Mouse (Mus musculus) kidney, embryonic 15.5 days (tissue): ENCODE data around the gene Mdm2. TPM values are rescaled to one million over a fixed set of nuclear protein-coding genes. Genes with fewer than 3 reads are reported as not detected.
"Not testable (repeated sequence)": the region's sequence is repeated elsewhere in the genome, so short reads cannot be mapped to it uniquely, and the experiment has no call there.

Experiments used
- ATAC-seq: fragments of 200-750 bp; cut with Nextera tagmentation; replicated peaks from 2 replicates; pipeline ENCODE4 v1.8.0; 2017; ENCODE audit warnings: moderate TSS enrichment; ENCODE audit not compliant: low FRiP score
- H3K27ac ChIP-seq: fragments of 300-500 bp; sonication (generic); 2 replicates; pipeline ENCODE4 v1.5.1; 2015; ENCODE audit warnings: mild to moderate bottlenecking, inconsistent platforms
- H3K27me3 ChIP-seq: fragments of 300-500 bp; sonication (generic); 2 replicates; pipeline ENCODE4 v1.6.1; 2015; ENCODE audit warnings: inconsistent platforms
- H3K36me3 ChIP-seq: fragments of 300-500 bp; sonication (generic); 2 replicates; pipeline ENCODE4 v1.6.1; 2015; ENCODE audit warnings: inconsistent platforms
- H3K4me1 ChIP-seq: fragments of 300-500 bp; sonication (generic); 2 replicates; pipeline ENCODE4 v1.6.1; 2015; ENCODE audit warnings: inconsistent platforms
- H3K4me2 ChIP-seq: fragments of 300-500 bp; sonication (generic); 2 replicates; pipeline ENCODE4 v1.6.1; 2015; ENCODE audit warnings: moderate library complexity, mild to moderate bottlenecking, inconsistent platforms
- H3K4me3 ChIP-seq: fragments of 300-500 bp; sonication (generic); replicated peaks from 2 replicates; pipeline ENCODE4 v1.5.1; 2015; ENCODE audit warnings: mild to moderate bottlenecking, inconsistent platforms
- H3K9ac ChIP-seq: fragments of 300-500 bp; sonication (generic); 2 replicates; pipeline ENCODE4 v1.6.1; 2015; ENCODE audit warnings: mild to moderate bottlenecking, inconsistent platforms
- H3K9me3 ChIP-seq: fragments of 300-500 bp; sonication (generic); replicated peaks from 2 replicates; pipeline ENCODE4 v1.6.1; 2016; ENCODE audit warnings: inconsistent platforms
- WGBS: fragments of 180-500 bp; shearing (Covaris S2); methylation state at CpG from one replicate; pipeline ENCODE4 v1.1.7; 2015; ENCODE audit warnings: mixed read lengths; 5-methylcytosine and 5-hydroxymethylcytosine counted together
- polyA plus RNA-seq: library from polyadenylated mRNA; unstranded; fragments of >200 nt; fragmentation: Nextera tagmentation; extraction: Ambion mirVana; gene quantifications from 2 replicates; pipeline ENCODE4 v1.2.1, GENCODE M21; 2015

Gene Mdm2
- polyA plus RNA-seq, 1 experiment from 2014 or later, result 49.7 TPM

- ATAC-seq, result not testable (repeated sequence)
- peaks cover 21% of the 10 kb centered on the region for H3K4me1 ChIP-seq
- WGBS, result 87% methylated on average over 1 of the region's 1 CpGs
Observed at GRCm38 (mm10) chr10:117715654-117716053, 5.1 kb upstream of the Mdm2 start.

GRCm38 (mm10) chr10:117714928-117715500 lies 4.5 kb upstream of the Mdm2 start:
- no peaks in the 10 kb centered on the region for H3K27me3 ChIP-seq
- no peaks in the 10 kb centered on the region for H3K36me3 ChIP-seq
- H3K4me2 ChIP-seq, result no peak overlapping the region
- H3K4me3 ChIP-seq, result no peak overlapping the region
- 68% methylated on average over 4 of the region's 4 CpGs for WGBS
- no peak overlapping the region for H3K27ac ChIP-seq
- H3K9me3 ChIP-seq, result no peaks in the 10 kb centered on the region
- peaks cover 21% of the 10 kb centered on the region for H3K4me1 ChIP-seq
- no peak overlapping the region for H3K9ac ChIP-seq
- no peak for ATAC-seq

More at GRCm38 (mm10) chr10:117715654-117716053, 5.1 kb upstream of the Mdm2 start:
- not testable (repeated sequence) for H3K36me3 ChIP-seq, H3K27ac ChIP-seq, H3K4me2 ChIP-seq, H3K9ac ChIP-seq, H3K9me3 ChIP-seq, H3K27me3 ChIP-seq, H3K4me3 ChIP-seq

- WGBS, result 93% methylated on average over 3 of the region's 3 CpGs
- Histone ChIP-seq H3K27me3 (no peaks in the 10 kb centered on the region), H3K9ac (no peak overlapping the region), H3K36me3 (no peaks in the 10 kb centered on the region), H3K27ac (no peak overlapping the region), H3K9me3 (no peaks in the 10 kb centered on the region), H3K4me3 (no peak overlapping the region), H3K4me1 (peaks cover 26% of the 10 kb centered on the region), H3K4me2 (no peak overlapping the region)
- ATAC-seq, result no peak
Observed at GRCm38 (mm10) chr10:117714048-117714545, 3.5 kb upstream of the Mdm2 start.

- no peak for ATAC-seq
- H3K4me2 ChIP-seq, result no peak overlapping the region
- H3K9me3 ChIP-seq, result no peaks in the 10 kb centered on the region
- H3K4me3 ChIP-seq, result no peak overlapping the region
- 92% methylated on average over 8 of the region's 8 CpGs for WGBS
- H3K27me3 ChIP-seq, result no peaks in the 10 kb centered on the region
- peaks cover 5% of the 10 kb centered on the region; the same call in 1 of the 2 replicates for H3K36me3 ChIP-seq
- no peak overlapping the region for H3K9ac ChIP-seq
- peaks cover 30% of the 10 kb centered on the region for H3K4me1 ChIP-seq
- no peak overlapping the region for H3K27ac ChIP-seq
Observed at GRCm38 (mm10) chr10:117713466-117713865, 2.9 kb upstream of the Mdm2 start.

- no peak overlapping the region for H3K9ac ChIP-seq
- no peaks in the 10 kb centered on the region for H3K27me3 ChIP-seq
- H3K4me2 ChIP-seq, result no peak overlapping the region
- H3K4me1 ChIP-seq, result peaks cover 24% of the 10 kb centered on the region
- H3K4me3 ChIP-seq, result no peak overlapping the region
- H3K9me3 ChIP-seq, result no peaks in the 10 kb centered on the region
- no peak for ATAC-seq
- peaks cover 7% of the 10 kb centered on the region; the same call in 1 of the 2 replicates for H3K36me3 ChIP-seq
- 91% methylated on average over 9 of the region's 9 CpGs for WGBS
- no peak overlapping the region for H3K27ac ChIP-seq
Observed at GRCm38 (mm10) chr10:117712871-117713270, 2.3 kb upstream of the Mdm2 start.

DNA sequence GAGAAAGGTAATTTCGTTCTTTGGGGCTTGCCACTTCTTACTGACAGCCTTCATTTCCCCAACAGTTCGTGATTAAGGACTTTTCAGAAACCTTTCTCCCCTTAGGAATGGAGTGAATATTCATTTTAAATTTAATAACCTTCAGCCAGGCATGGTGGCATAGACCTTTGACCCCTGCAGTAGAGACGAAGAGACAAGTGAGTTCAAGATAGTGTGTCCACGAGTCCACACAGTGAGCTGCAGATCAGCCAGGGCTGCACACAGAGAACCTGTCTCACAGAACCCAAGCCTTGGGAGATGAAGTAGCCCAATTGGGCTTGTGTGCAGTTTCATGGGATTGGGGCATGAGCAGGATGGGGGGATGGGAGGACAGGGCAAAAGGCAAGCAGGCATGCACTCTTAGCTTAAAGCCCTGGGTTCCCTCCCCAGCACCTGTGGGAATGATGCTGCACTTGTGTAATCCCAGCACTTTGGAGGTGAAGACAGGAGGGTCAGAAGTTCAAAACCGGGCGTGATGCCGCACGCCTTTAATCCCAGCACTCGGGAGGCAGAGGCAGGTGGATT lies 1.7 kb upstream of the Mdm2 start:
- no peak for ATAC-seq
- no peak overlapping the region for H3K27ac ChIP-seq
- no peaks in the 10 kb centered on the region for H3K9me3 ChIP-seq
- H3K27me3 ChIP-seq, result no peaks in the 10 kb centered on the region
- 0 out of 2 replicates have a peak overlapping the region, but pooled peaks have one; percentile 96 for H3K4me3 ChIP-seq
- 90% methylated on average over 9 of the region's 9 CpGs for WGBS
- peaks cover 18% of the 10 kb centered on the region for H3K4me1 ChIP-seq
- no peak overlapping the region for H3K4me2 ChIP-seq
- H3K36me3 ChIP-seq, result peaks cover 13% of the 10 kb centered on the region
- no peak overlapping the region for H3K9ac ChIP-seq

GRCm38 (mm10) chr10:117711408-117711807 lies 850 bp upstream of the Mdm2 start:
- no peaks in the 10 kb centered on the region for H3K27me3 ChIP-seq
- peaks cover 22% of the 10 kb centered on the region for H3K36me3 ChIP-seq
- H3K9ac ChIP-seq, result peak overlapping the region; percentile 56; the same call in 1 of the 2 replicates
- no peak for ATAC-seq
- WGBS, result 76% methylated on average over 5 of the region's 5 CpGs
- H3K27ac ChIP-seq, result no peak overlapping the region
- peak overlapping the region; percentile 96 for H3K4me3 ChIP-seq
- peaks cover 17% of the 10 kb centered on the region for H3K4me1 ChIP-seq
- H3K4me2 ChIP-seq, result peak overlapping the region; percentile 72
- no peaks in the 10 kb centered on the region for H3K9me3 ChIP-seq

DNA sequence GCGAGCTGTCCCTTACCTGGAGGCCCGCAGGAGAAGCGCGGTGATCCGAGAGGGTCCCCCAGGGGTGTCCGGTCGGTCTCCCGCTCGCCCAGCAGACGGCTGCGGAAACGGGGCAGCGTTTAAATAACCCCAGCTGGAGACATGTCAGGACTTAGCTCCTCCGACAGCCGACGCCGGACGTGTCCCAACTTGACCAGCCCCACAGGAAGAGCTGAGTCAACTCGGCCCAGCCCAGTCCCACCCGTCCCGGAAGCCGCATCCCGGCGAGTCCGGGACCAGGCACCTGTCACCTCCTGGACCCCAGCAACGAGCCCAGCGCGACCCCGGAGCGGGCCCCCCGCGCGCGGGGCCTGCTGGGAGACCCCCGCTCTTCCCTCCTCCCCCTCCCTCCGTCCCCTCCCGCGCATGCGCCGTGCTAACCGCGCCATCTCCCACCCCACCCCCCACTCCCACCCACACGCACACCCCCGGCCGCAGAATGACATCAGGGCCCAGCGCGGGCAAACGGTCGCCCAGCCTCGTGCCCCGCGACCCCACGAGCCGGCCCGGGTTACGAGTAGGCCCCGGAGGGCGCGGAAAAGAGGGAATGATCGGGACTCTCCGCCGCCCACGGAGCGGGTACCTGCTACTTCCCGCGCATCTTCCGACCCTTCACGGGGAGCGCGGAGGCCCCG lies 491 bp downstream of the Mdm2 start:
- under 1% methylated on average over 62 of the region's 71 CpGs for WGBS
- peak; percentile 89 for ATAC-seq
- H3K27me3 ChIP-seq, result no peaks in the 10 kb centered on the region
- peak overlapping the region; percentile 98 for H3K27ac ChIP-seq
- H3K4me2 ChIP-seq, result peak overlapping the region; percentile 72
- peak overlapping the region; percentile 96 for H3K4me3 ChIP-seq
- peaks cover 15% of the 10 kb centered on the region for H3K4me1 ChIP-seq
- peak overlapping the region; percentile 100 for H3K9ac ChIP-seq
- no peaks in the 10 kb centered on the region for H3K9me3 ChIP-seq
- H3K36me3 ChIP-seq, result peaks cover 33% of the 10 kb centered on the region

- H3K27ac ChIP-seq, result peak overlapping the region; percentile 98
- no peaks in the 10 kb centered on the region for H3K9me3 ChIP-seq
- 45% methylated on average over 12 of the region's 12 CpGs for WGBS
- H3K36me3 ChIP-seq, result peaks cover 40% of the 10 kb centered on the region
- no peak for ATAC-seq
- H3K4me1 ChIP-seq, result peaks cover 15% of the 10 kb centered on the region
- H3K27me3 ChIP-seq, result no peaks in the 10 kb centered on the region
- peak overlapping the region; percentile 100 for H3K9ac ChIP-seq
- peak overlapping the region; percentile 96 for H3K4me3 ChIP-seq
- peak overlapping the region; percentile 72 for H3K4me2 ChIP-seq
Observed at GRCm38 (mm10) chr10:117709326-117709830, 1.2 kb downstream of the Mdm2 start.

DNA sequence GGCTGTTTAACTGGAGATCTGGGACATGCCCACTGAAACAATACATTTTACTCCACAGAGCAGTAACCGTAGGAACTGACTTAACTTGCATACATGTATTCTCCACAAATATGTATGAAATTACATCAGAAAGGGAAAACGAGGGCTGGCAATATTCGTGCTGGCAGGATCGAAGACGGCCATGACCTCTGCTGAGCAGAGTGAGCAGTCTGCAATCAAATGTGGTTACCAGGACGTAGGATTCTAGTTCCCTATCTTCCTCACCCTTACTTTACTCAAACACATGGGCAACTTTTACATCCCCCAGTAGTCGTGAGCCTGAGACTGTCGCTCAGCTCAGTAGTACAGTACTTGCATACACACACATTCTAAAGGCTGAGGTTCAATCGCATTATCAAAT lies 1.7 kb downstream of the Mdm2 start:
- Histone ChIP-seq H3K9ac (no peak overlapping the region), H3K9me3 (no peaks in the 10 kb centered on the region), H3K4me1 (peaks cover 15% of the 10 kb centered on the region), H3K27me3 (no peaks in the 10 kb centered on the region), H3K27ac (no peak overlapping the region), H3K4me2 (peak overlapping the region; percentile 72), H3K4me3 (peak overlapping the region; percentile 96), H3K36me3 (peaks cover 45% of the 10 kb centered on the region)
- 86% methylated on average over 9 of the region's 9 CpGs for WGBS
- ATAC-seq, result no peak

DNA sequence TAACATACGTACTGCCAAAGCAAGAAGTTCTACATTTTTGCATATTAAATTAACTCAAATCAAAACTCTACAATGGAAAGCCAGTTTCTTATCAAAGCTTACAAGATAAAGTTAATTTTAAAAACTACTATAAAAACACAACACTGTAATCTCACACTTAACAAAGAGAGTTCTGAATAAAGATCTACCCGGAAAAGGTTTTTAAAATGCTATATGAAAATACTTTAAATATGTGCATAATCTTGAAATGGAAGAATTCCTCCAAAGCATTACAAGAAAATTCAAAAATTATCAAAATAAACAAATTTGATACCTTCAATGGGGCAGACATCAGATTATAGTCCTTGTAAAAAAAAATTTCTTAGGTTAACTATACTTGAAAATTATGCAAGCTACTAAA lies 2.2 kb downstream of the Mdm2 start:
- ATAC-seq, result no peak
- Histone ChIP-seq H3K36me3 (peaks cover 50% of the 10 kb centered on the region), H3K27me3 (no peaks in the 10 kb centered on the region), H3K4me1 (peaks cover 15% of the 10 kb centered on the region), H3K9me3 (no peaks in the 10 kb centered on the region), H3K4me2 (no peak overlapping the region), H3K27ac (no peak overlapping the region), H3K4me3 (no peak overlapping the region), H3K9ac (no peak overlapping the region)
- WGBS, result 94% methylated on average over 2 of the region's 2 CpGs
